In the genomic region with DNA sequence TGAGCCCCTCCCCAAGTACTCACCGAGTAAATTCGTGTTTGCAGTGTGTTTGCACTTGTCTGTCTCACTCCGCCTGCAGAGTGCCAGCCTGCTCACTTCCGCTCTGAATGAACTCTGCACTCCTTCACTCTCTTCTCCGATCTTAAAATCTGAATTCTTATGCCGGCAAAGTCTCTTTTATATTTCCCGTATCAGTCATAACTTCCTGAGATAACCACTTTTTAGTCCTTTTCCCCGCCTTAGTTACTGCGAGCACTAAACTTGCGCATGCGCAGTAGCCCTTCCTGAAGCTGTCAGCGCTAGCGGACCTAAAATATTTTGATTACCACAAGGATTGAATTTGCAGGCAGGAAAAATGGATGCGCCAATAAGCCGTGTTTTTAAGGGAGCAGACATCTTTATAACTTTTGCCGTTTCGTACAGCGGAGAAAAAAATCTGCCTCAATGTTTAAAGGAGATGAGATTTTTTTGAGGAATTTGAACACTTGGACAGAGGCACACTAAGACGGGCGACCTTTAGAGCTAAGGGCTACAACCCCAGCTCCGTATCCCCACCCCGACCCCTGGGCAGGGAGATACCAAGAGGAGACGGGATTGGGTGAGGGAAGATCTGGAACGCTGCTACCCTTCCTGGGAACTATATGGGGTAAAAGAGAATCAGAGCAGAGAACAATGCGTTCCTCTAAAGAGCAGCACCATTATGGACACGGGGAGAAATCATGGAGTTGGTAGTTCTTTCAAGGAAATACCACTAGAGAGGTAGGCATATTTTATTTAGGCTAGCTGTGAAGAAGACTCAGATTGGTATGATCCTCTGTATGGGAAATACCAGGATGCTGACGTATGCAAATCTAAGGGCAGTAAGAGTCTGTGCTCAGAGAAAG, we compare ENCODE assay signal across 8 mouse cellular contexts. TPM values are rescaled to one million over a fixed set of nuclear protein-coding genes. Genes with fewer than 3 reads are reported as not detected.
DNase-seq lines count a peak whose midpoint lies in the region; ATAC-seq lines count a peak whose summit lies in the region.

A gene (minus strand): TSS at position 545 of the 884 bp plus-strand sequence.

- H3K4me2 ChIP-seq in intestine, embryonic 16.5 days (ENCODE audit: low read depth, low read length): peak within 1 kb of the TSS; percentile 57

- H3K27ac ChIP-seq in intestine, embryonic 16.5 days (ENCODE audit: low read length): peak within 1 kb of the TSS; percentile 45

- intact Hi-C loops in left cerebral cortex, postnatal 14 days (cut with DNase I): no loop called here

- no peaks in the 10 kb centered on the region for H3K36me3 ChIP-seq in intestine, embryonic 16.5 days (ENCODE audit: control insufficient read depth, insufficient read depth, low read length)

- no peaks in the 10 kb centered on the region for H3K4me1 ChIP-seq in intestine, embryonic 16.5 days (ENCODE audit: control insufficient read depth, insufficient read depth, low read length)

- H3K4me3 ChIP-seq in intestine, embryonic 16.5 days (ENCODE audit: low read length): peak within 1 kb of the TSS; percentile 43

- H3K27me3 ChIP-seq in intestine, embryonic 16.5 days (replicated peaks; ENCODE audit: control insufficient read depth, insufficient read depth, low read length): no peaks in the 10 kb centered on the region

- WGBS in intestine, embryonic 16.5 days: 18% methylated on average over 27 of the region's 27 CpGs

- H3K9me3 ChIP-seq in intestine, embryonic 16.5 days (ENCODE audit: control insufficient read depth, low read length): no peaks in the 10 kb centered on the region

- ATAC-seq in granulocyte monocyte progenitor cell, adult 5-6 weeks (replicated peaks; ENCODE audit: poor library complexity, severe bottlenecking): peak; percentile 70
- ATAC-seq in intestine, embryonic 16.5 days: peak; percentile 76
- peak; percentile 75 for ATAC-seq in megakaryocyte progenitor cell, adult 5-6 weeks (replicated peaks; ENCODE audit: poor library complexity)

- peak within 1 kb of the TSS; percentile 59 for H3K9ac ChIP-seq in intestine, embryonic 16.5 days (ENCODE audit: low read depth, low read length)

- DNase-seq in adrenal gland, postnatal 10 days: peak; percentile 73
- DNase-seq in embryo, embryonic 11 days: peak; percentile 79
- peak; percentile 72 to 73 for DNase-seq in left cerebral cortex, postnatal 14 days (ENCODE audit: low spot score in 2 of 2)
- DNase-seq in right cerebral cortex, postnatal 25 days: peak; percentile 51
- DNase-seq in yolk sac, embryonic 10.5 days (ENCODE audit: low spot score): peak; percentile 52

RNA-seq across cellular contexts. Expression of the gene that starts here (rescaled TPM):
- 1 to 10 TPM; 1.5 to 2.9 TPM for total RNA-seq in adrenal gland, postnatal 10 days (2021)
- not detected in 2 replicates for total RNA-seq in granulocyte monocyte progenitor cell, adult 5-6 weeks (2014; fragmentation: Nextera tagmentation)
- 0.73 and 1.3 TPM in 2 replicates for total RNA-seq in granulocyte monocyte progenitor cell, adult 5-6 weeks (2017)
- polyA plus RNA-seq in intestine, embryonic 16.5 days (2015; fragmentation: Nextera tagmentation; extraction: Ambion mirVana): 1.0 and 1.1 TPM in 2 replicates
- 1 to 10 TPM; 2.9 to 3.8 TPM for total RNA-seq in left cerebral cortex, postnatal 14 days (2021)
- total RNA-seq in megakaryocyte progenitor cell, adult 5-6 weeks (2015): 1.3 and 1.6 TPM in 2 replicates
- 0.27 and 0.75 TPM in 2 replicates for total RNA-seq in megakaryocyte progenitor cell, adult 5-6 weeks (2017)

Comparison
In these comparisons a context has a peak if more than half of its experiments do, and no peak if none do; other contexts are left out.
1. Peak in every context shown above with its lines: DNase-seq, ATAC-seq, H3K4me3 ChIP-seq and H3K27ac ChIP-seq.